Mouse (Mus musculus) lung, embryonic 16.5 days (tissue): ENCODE data around the gene Dock4. TPM values are rescaled to one million over a fixed set of nuclear protein-coding genes. Genes with fewer than 3 reads are reported as not detected.

Experiments
- ATAC-seq: fragments of 200-750 bp; cut with Nextera tagmentation; 2 replicates; pipeline ENCODE4 v1.8.0; 2017; ENCODE audit warnings: low read depth, mild to moderate bottlenecking, moderate library complexity
- H3K27ac ChIP-seq: fragments of 300-500 bp; sonication (generic); 2 replicates; pipeline ENCODE4 v1.5.1; 2014; ENCODE audit warnings: mild to moderate bottlenecking, control low read depth, low read length
- H3K27me3 ChIP-seq: fragments of 300-500 bp; sonication (generic); 2 replicates; pipeline ENCODE4 v1.6.1; 2014; ENCODE audit warnings: low read depth, low read length, mixed read lengths; ENCODE audit not compliant: control insufficient read depth, insufficient read depth
- H3K36me3 ChIP-seq: fragments of 300-500 bp; sonication (generic); 2 replicates; pipeline ENCODE4 v1.6.1; 2014; ENCODE audit warnings: low read length; ENCODE audit not compliant: control insufficient read depth, insufficient read depth
- H3K4me1 ChIP-seq: fragments of 300-500 bp; sonication (generic); replicated peaks from 2 replicates; pipeline ENCODE4 v1.6.1; 2014; ENCODE audit warnings: low read length, mixed read lengths; ENCODE audit not compliant: control insufficient read depth, insufficient read depth
- H3K4me2 ChIP-seq: fragments of 300-500 bp; sonication (generic); 2 replicates; pipeline ENCODE4 v1.6.1; 2014; ENCODE audit warnings: low read depth, low read length, control low read depth
- H3K4me3 ChIP-seq: fragments of 300-500 bp; sonication (generic); 2 replicates; pipeline ENCODE4 v1.5.1; 2014; ENCODE audit warnings: mild to moderate bottlenecking, low read length, control low read depth
- H3K9ac ChIP-seq: fragments of 300-500 bp; sonication (generic); 2 replicates; pipeline ENCODE4 v1.6.1; 2014; ENCODE audit warnings: low read length, control low read depth
- H3K9me3 ChIP-seq: fragments of 300-500 bp; sonication (generic); 2 replicates; pipeline ENCODE4 v1.6.1; 2016; ENCODE audit warnings: low read length; ENCODE audit not compliant: control insufficient read depth
- WGBS: fragments of 180-500 bp; shearing (Covaris S2); extraction: QIAGEN DNeasy Blood & Tissue Kit; methylation state at CpG from one replicate; pipeline ENCODE4 v1.1.7; 2014; 5-methylcytosine and 5-hydroxymethylcytosine counted together
- polyA plus RNA-seq: library from polyadenylated mRNA; unstranded; fragments of >200 nt; fragmentation: Nextera tagmentation; extraction: Ambion mirVana; gene quantifications from 2 replicates; pipeline ENCODE4 v1.2.1, GENCODE M21; 2015

The Dock4 gene
- polyA plus RNA-seq, 1 experiment from 2014 or later: 28.4 TPM

- H3K4me1 ChIP-seq: peaks cover 44% of the 10 kb centered on the region
- no peaks in the 10 kb centered on the region for H3K9me3 ChIP-seq
- ATAC-seq: peak; percentile 96
- H3K4me3 ChIP-seq: no peak overlapping the region
- no peaks in the 10 kb centered on the region for H3K27me3 ChIP-seq
- no peak overlapping the region for H3K4me2 ChIP-seq
- 30% methylated on average over 5 of the region's 5 CpGs for WGBS
- H3K36me3 ChIP-seq: no peaks in the 10 kb centered on the region
- H3K27ac ChIP-seq: peak overlapping the region; percentile 26
- no peak overlapping the region for H3K9ac ChIP-seq
Observed at GRCm38 (mm10) chr12:40499627-40500329, 54.0 kb downstream of the Dock4 start.

- H3K9me3 ChIP-seq: no peaks in the 10 kb centered on the region
- H3K4me3 ChIP-seq: no peak overlapping the region
- H3K27me3 ChIP-seq: no peaks in the 10 kb centered on the region
- H3K36me3 ChIP-seq: no peaks in the 10 kb centered on the region
- H3K27ac ChIP-seq: no peak overlapping the region
- no peak for ATAC-seq
- H3K9ac ChIP-seq: no peak overlapping the region
- peaks cover 46% of the 10 kb centered on the region for H3K4me1 ChIP-seq
- 88% methylated on average over 1 of the region's 1 CpGs for WGBS
- H3K4me2 ChIP-seq: no peak overlapping the region
Observed at GRCm38 (mm10) chr12:40501141-40501540, 55.4 kb downstream of the Dock4 start.

DNA sequence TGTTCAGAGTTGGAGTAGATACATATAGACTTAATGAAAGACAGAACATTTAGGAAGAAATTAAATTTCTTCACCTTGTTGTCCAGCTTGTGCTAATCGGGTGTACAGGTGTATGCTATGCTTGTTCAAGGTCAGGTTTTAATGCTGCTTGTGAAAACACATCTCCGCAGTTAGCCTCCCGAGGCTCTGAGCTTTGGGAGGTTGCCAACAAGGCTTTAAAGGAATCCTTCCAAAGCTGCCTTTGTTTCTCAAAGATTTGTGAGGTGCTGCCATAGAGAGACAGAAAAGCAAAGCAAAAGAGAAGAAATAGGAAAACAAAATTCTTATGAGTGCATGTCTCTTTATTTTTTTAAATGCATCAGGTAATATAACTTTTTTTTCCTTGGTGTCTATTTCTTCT, 57.8 kb downstream of the Dock4 start:
- Histone ChIP-seq H3K4me2 (no peak overlapping the region), H3K36me3 (no peaks in the 10 kb centered on the region), H3K4me3 (no peak overlapping the region), H3K9me3 (no peaks in the 10 kb centered on the region), H3K4me1 (peaks cover 33% of the 10 kb centered on the region), H3K27me3 (no peaks in the 10 kb centered on the region), H3K27ac (no peak overlapping the region), H3K9ac (no peak overlapping the region)
- 28% methylated on average over 3 of the region's 3 CpGs for WGBS
- ATAC-seq: no peak

- Histone ChIP-seq H3K9ac (no peak overlapping the region), H3K4me3 (no peak overlapping the region), H3K4me1 (peaks cover 25% of the 10 kb centered on the region), H3K4me2 (no peak overlapping the region), H3K36me3 (no peaks in the 10 kb centered on the region), H3K27ac (peak overlapping the region; percentile 51), H3K27me3 (no peaks in the 10 kb centered on the region), H3K9me3 (no peaks in the 10 kb centered on the region)
- ATAC-seq: peak; percentile 75
- 53% methylated on average over 3 of the region's 3 CpGs for WGBS
Observed at GRCm38 (mm10) chr12:40504687-40505086, 58.9 kb downstream of the Dock4 start.

DNA sequence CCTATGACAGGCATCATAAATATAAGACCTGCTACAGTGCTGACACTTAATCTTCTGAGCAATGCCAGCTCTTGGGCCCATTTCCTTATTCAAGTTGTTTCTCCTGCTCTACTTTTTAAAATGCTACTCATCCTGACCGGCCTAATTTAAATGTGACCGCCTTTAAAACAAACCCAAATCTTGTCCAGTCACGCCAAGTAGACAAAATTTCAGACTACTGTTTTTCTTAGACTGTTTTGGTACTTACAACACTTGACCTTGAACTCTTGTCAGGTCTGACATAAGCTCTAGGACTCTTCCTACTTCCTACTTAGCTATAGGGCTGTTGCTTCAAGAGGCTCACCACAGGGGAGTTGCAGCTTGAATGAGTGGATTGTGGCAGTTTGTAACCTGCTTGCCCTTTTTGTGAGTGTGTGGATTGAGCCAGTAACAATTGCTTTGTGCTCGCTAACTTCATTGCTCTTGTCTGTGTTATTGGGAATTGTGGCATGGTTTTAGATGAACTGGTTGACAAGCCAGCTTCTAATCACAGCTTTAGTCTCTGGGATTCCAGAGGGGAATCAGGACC, 62.2 kb downstream of the Dock4 start:
- no peak overlapping the region for H3K4me2 ChIP-seq
- ATAC-seq: no peak
- no peak overlapping the region for H3K27ac ChIP-seq
- H3K4me3 ChIP-seq: no peak overlapping the region
- H3K36me3 ChIP-seq: no peaks in the 10 kb centered on the region
- H3K9me3 ChIP-seq: no peaks in the 10 kb centered on the region
- no peaks in the 10 kb centered on the region for H3K27me3 ChIP-seq
- no peak overlapping the region for H3K9ac ChIP-seq
- WGBS: 76% methylated on average over 4 of the region's 4 CpGs
- H3K4me1 ChIP-seq: peaks cover 17% of the 10 kb centered on the region

DNA sequence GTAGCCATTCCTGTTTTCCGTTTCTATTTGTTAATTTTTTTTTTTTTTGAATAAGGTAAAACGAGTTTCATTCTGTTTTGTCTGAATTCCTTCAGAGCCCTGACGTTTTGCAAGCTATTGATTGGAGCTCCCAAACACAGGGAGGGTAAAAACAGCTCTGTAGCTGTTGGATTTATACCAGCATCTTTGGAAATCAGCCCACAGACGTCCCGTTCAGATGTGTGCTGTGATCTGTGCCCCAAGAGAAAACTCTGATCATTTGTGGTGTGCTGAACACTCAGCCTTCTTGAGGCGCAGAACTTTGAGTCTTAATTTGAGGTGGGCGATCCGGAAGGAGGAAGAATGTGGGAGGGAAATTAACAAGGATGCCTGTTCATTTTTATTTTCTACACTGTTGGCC, 62.7 kb downstream of the Dock4 start:
- H3K9ac ChIP-seq: no peak overlapping the region
- peaks cover 15% of the 10 kb centered on the region for H3K4me1 ChIP-seq
- H3K36me3 ChIP-seq: no peaks in the 10 kb centered on the region
- H3K4me3 ChIP-seq: no peak overlapping the region
- H3K27ac ChIP-seq: no peak overlapping the region
- H3K9me3 ChIP-seq: no peaks in the 10 kb centered on the region
- ATAC-seq: no peak
- H3K4me2 ChIP-seq: no peak overlapping the region
- H3K27me3 ChIP-seq: no peaks in the 10 kb centered on the region
- WGBS: 52% methylated on average over 8 of the region's 8 CpGs

DNA sequence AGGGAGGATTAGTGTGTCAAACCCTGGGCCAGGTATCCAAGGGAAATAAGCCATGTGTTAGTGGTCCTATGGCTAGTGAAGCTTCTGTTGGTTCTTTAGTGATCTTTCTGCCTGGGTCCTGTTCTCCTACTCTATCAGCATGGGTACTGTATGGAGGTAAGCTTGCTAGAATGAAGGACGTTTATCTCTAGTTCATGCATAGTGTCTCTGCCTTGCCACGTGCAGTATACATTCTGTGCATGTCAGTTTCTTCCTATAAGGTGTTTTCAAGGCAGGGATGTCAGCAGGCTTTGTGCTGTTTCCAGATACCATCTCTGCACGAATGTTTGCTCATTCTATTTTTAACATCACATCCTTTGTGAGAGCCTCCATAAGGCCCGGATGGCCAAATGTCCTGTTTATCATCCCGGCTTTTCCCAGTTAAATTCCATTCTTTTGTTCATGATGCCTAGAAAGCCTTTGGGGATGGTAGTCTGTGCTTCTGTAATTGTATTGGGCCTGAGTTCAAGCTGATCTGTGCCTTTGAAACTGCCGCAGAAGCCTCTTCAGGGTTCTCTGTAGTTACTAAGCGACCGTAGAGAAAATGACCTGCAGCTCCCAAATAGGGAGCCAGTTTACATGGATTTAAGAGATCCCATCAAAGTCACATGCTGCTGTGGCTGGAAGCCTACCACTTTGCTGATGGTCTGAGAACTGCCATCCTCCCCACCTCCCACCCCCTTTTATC, 66.1 kb downstream of the Dock4 start:
- H3K4me3 ChIP-seq: no peak overlapping the region
- no peaks in the 10 kb centered on the region for H3K9me3 ChIP-seq
- no peak overlapping the region for H3K4me2 ChIP-seq
- H3K4me1 ChIP-seq: 0 out of 2 replicates have a peak, but pooled peaks cover 3% of the 10 kb centered on the region
- H3K9ac ChIP-seq: no peak overlapping the region
- WGBS: 44% methylated on average over 8 of the region's 8 CpGs
- H3K36me3 ChIP-seq: no peaks in the 10 kb centered on the region
- H3K27ac ChIP-seq: peak overlapping the region; percentile 37; the same call in 1 of the 2 replicates
- H3K27me3 ChIP-seq: no peaks in the 10 kb centered on the region
- peak; percentile 28; the same call in 1 of the 2 replicates for ATAC-seq

DNA sequence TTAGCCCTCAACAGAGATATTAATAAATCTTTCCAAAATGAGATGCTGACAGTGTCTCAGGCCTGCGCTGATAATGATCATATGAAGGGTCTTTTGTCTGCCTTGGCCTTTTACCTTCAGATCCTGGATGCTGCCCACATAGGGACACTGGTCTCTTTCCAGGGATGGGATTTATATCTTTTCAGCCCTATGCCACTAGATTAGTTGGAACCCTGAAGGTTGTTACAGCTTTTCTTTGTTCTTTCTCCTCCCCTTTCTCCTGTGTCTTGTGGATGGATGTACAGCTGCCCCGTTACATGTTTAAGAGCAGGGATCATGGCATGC, 66.6 kb downstream of the Dock4 start:
- Histone ChIP-seq H3K27ac (no peak overlapping the region), H3K4me3 (no peak overlapping the region), H3K9ac (no peak overlapping the region), H3K27me3 (no peaks in the 10 kb centered on the region), H3K36me3 (no peaks in the 10 kb centered on the region), H3K4me1 (0 out of 2 replicates have a peak, but pooled peaks cover 3% of the 10 kb centered on the region), H3K4me2 (no peak overlapping the region), H3K9me3 (no peaks in the 10 kb centered on the region)
- WGBS: 86% methylated on average over 2 of the region's 2 CpGs
- no peak for ATAC-seq

DNA sequence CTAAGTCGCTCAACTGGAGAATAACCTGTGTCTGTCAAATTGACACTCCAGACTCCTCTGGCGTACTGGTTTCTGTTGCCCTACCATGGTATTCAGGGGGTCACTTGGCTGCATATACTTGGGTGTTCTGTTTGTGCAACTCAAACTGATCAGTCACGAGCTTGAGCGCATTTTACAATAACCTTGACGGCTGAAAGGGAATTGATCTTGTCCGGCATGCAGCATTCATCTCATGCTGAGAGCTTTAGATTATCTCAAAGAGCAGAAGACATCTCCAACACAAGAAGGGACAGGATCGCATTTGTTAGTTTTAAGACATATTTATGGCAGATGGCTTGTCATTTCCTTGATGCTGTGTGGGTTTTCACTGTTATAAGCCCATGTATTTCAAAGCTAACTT, 67.2 kb downstream of the Dock4 start:
- ATAC-seq: no peak
- Histone ChIP-seq H3K36me3 (no peaks in the 10 kb centered on the region), H3K27me3 (no peaks in the 10 kb centered on the region), H3K9me3 (no peaks in the 10 kb centered on the region), H3K4me2 (no peak overlapping the region), H3K9ac (no peak overlapping the region), H3K27ac (no peak overlapping the region), H3K4me3 (no peak overlapping the region), H3K4me1 (0 out of 2 replicates have a peak, but pooled peaks cover 2% of the 10 kb centered on the region)
- 84% methylated on average over 7 of the region's 7 CpGs for WGBS
